Mouse (Mus musculus): Measurements from ENCODE around the gene Lag3.

DNA sequence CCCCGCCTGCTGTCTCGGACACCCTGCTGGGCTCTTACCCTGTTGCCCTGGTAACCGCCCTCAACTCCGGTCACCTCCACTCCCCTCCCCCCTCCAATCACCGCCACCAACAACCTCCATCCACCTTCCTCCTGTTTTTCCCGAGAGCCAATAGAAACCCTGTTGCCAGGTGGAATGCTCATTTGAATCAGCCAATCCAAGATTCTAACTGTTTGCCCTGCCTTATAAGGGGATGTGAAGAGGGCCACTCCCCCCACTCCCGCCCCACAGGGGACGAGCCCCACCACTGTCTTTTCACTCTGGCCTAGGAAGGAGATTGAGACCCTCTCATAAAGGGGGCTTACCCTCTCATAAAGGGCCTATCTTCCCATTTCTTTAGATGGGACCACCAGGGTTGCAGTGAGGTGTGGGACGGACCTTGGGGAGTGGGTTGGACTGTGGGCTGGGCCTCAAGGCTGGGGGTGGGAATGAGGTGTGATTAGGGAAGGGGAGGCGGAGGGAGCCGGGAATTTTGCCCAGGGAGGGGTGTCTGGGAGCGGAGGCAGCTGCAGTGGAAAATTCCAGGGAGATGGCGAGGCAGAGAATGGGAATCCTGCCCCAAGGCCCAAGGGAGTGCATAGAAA is 8.3 kb upstream of the Lag3 start, which contains the start of gene Ptms:
- TF ChIP-seq CTCF (IDR thresholded peaks at IDR 0.05; ENCODE audit: control insufficient read depth, insufficient read depth, insufficient read length) (no peak), USF1 (IDR thresholded peaks at IDR 0.05; ENCODE audit: low read depth) (no peak), MYOG (IDR thresholded peaks at IDR 0.05; ENCODE audit: control insufficient read depth, extremely low read depth, insufficient read length) (no peak), MAX (IDR thresholded peaks at IDR 0.05) (no peak)

All from C2C12 (cell line).